Mouse (Mus musculus) liver, adult 2 months (tissue): Measurements from ENCODE around the gene Lefty2. TPM values are rescaled to one million over a fixed set of nuclear protein-coding genes. Genes with fewer than 3 reads are reported as not detected.

ENCODE experiments used
- DNase-seq: peaks from one replicate; pipeline ENCODE4 v3.0.0-alpha.2; 2011; ENCODE audit warnings: low read depth, low spot score; ENCODE audit errors: extremely low read depth
- H3K27ac ChIP-seq: fragments of 200-500 bp; replicated peaks from 2 replicates; pipeline ENCODE4 v1.5.1; 2012; ENCODE audit warnings: low read depth, mild to moderate bottlenecking, control low read depth, inconsistent platforms, low read length; ENCODE audit not compliant: insufficient read depth
- H3K27me3 ChIP-seq: fragments of 200-500 bp; 2 replicates; pipeline ENCODE4 v1.6.1; 2012; ENCODE audit warnings: mild to moderate bottlenecking, moderate library complexity, low read length, inconsistent platforms; ENCODE audit not compliant: control insufficient read depth, insufficient read depth
- H3K36me3 ChIP-seq: fragments of 200-500 bp; 2 replicates; pipeline ENCODE4 v1.6.1; 2012; ENCODE audit warnings: low read length, inconsistent platforms; ENCODE audit not compliant: control insufficient read depth, insufficient read depth
- H3K4me1 ChIP-seq: fragments of 200-500 bp; 2 replicates; pipeline ENCODE4 v1.6.1; 2011; ENCODE audit warnings: low read length; ENCODE audit not compliant: control insufficient read depth, insufficient read depth
- H3K4me3 ChIP-seq: fragments of 200-500 bp; 2 replicates; pipeline ENCODE4 v1.5.1; 2011; ENCODE audit warnings: low read depth, mild to moderate bottlenecking, control low read depth, low read length, moderate library complexity; ENCODE audit not compliant: insufficient read depth
- H3K79me2 ChIP-seq: fragments of 200-500 bp; 2 replicates; pipeline ENCODE4 v1.6.1; 2012; ENCODE audit warnings: inconsistent platforms, mild to moderate bottlenecking, low read length, moderate library complexity; ENCODE audit not compliant: control insufficient read depth, insufficient read depth
- H3K9ac ChIP-seq: fragments of 200-500 bp; 2 replicates; pipeline ENCODE4 v1.6.1; 2012; ENCODE audit warnings: low read depth, mild to moderate bottlenecking, control low read depth, inconsistent platforms, low read length
- CTCF ChIP-seq: fragments of 200-500 bp; IDR thresholded peaks from 2 replicates; pipeline ENCODE4 v1.5.1; 2011; ENCODE audit warnings: low read depth, low read length, control low read depth
- POLR2A ChIP-seq: fragments of 200-500 bp; IDR thresholded peaks from 2 replicates; pipeline ENCODE4 v1.6.1; 2011; ENCODE audit warnings: low read length, control low read depth; ENCODE audit not compliant: insufficient read depth; ENCODE audit errors: extremely low read depth
- WGBS: fragments of 180-500 bp; shearing (Covaris S2); methylation state at CpG from one replicate; pipeline ENCODE4 v1.1.7; 2018; 5-methylcytosine and 5-hydroxymethylcytosine counted together
- polyA plus RNA-seq: library from polyadenylated mRNA; depleted of rRNA; stranded (reverse); fragments of >200 nt; gene quantifications from 2 replicates; pipeline ENCODE4 v1.2.3, GENCODE M21; 2012
- total RNA-seq: library from RNA; depleted of rRNA; stranded (reverse); fragments of >200 nt; gene quantifications from 2 replicates; pipeline ENCODE4 v1.2.3, GENCODE M21; 2014

Lefty2 gene
- total and polyA plus RNA-seq, 2 experiments: not detected

DNA sequence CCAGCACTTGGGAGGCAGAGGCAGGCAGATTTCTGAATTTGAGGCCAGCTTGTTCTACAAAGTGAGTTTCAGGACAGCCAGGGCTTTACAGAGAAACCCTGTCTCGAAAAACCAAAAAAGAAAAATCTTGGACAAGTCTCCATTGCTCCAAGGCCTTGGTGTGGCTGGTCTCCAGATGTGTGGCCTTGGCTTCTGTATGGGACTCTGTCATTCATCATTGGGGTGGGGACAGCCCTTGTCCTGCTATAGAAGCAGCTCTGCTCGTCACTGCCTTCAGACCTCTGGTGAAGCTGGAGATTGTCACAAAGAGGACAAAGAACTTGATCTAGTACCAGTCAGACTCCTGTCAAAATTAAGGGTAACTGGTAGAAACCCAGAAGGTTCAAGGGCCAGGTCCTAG is 18.3 kb upstream of the Lefty2 start:
- Histone ChIP-seq H3K27me3 (no peaks in the 10 kb centered on the region), H3K36me3 (no peaks in the 10 kb centered on the region), H3K79me2 (no peaks in the 10 kb centered on the region), H3K27ac (no peak overlapping the region), H3K9ac (no peak overlapping the region), H3K4me3 (no peak overlapping the region), H3K4me1 (no peaks in the 10 kb centered on the region)
- TF ChIP-seq CTCF (no peak), POLR2A (no peak)
- WGBS: 88% methylated on average over 2 of the region's 2 CpGs
- DNase-seq: no peak

- no peaks in the 10 kb centered on the region for H3K36me3 ChIP-seq
- no peak overlapping the region for H3K9ac ChIP-seq
- no peak overlapping the region for H3K4me3 ChIP-seq
- no peaks in the 10 kb centered on the region for H3K79me2 ChIP-seq
- no peak for TF ChIP-seq POLR2A
- TF ChIP-seq CTCF: no peak
- 85% methylated on average over 9 of the region's 9 CpGs for whole genome bisulfite sequencing
- H3K4me1 ChIP-seq: no peaks in the 10 kb centered on the region
- DNase-seq: no peak
- no peak overlapping the region for H3K27ac ChIP-seq
- H3K27me3 ChIP-seq: no peaks in the 10 kb centered on the region
These were observed 17.8 kb upstream of the Lefty2 start for GRCm38 (mm10) chr1:180875126-180875525.

GRCm38 (mm10) chr1:180877466-180877865 is 15.4 kb upstream of the Lefty2 start:
- 77% methylated on average over 4 of the region's 4 CpGs for WGBS
- DNase-seq: no peak
- TF ChIP-seq CTCF (no peak), POLR2A (no peak)
- no peaks in the 10 kb centered on the region for H3K27me3 ChIP-seq
- H3K4me1 ChIP-seq: no peaks in the 10 kb centered on the region
- no peaks in the 10 kb centered on the region for H3K79me2 ChIP-seq
- H3K27ac ChIP-seq: no peak overlapping the region
- no peak overlapping the region for H3K9ac ChIP-seq
- no peak overlapping the region for H3K4me3 ChIP-seq
- H3K36me3 ChIP-seq: no peaks in the 10 kb centered on the region

DNA sequence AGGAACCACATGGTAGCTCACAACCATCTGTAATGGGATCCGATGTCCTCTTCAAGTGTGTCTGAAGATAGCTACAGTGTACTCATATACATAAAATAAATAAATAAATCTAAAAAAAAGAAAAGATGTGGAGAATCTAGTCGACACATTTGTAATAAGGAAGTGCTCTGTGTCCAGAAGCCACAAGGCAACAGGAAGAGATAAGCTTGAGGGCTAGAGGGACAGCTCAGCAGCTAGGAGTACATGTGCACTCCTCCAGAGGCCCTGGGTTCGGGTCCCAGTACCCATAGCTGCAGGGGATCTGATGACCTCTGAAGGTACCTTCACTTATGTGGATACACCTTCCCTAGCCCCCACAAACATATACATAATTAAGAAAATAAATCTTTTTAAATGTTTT is 11.1 kb upstream of the Lefty2 start:
- 74% methylated on average over 3 of the region's 3 CpGs for WGBS

GRCm38 (mm10) chr1:180883731-180884130 is 9.2 kb upstream of the Lefty2 start:
- no peak for TF ChIP-seq CTCF
- no peak for TF ChIP-seq POLR2A
- Histone ChIP-seq H3K4me3 (no peak overlapping the region), H3K79me2 (no peaks in the 10 kb centered on the region), H3K27ac (no peak overlapping the region), H3K36me3 (no peaks in the 10 kb centered on the region), H3K9ac (no peak overlapping the region), H3K4me1 (no peaks in the 10 kb centered on the region), H3K27me3 (no peaks in the 10 kb centered on the region)
- DNase-seq: no peak
- 64% methylated on average over 7 of the region's 7 CpGs for WGBS

More for the DNA sequence above, 11.1 kb upstream of the Lefty2 start:
- H3K27me3 ChIP-seq: no peaks in the 10 kb centered on the region
- H3K36me3 ChIP-seq: no peaks in the 10 kb centered on the region
- H3K4me3 ChIP-seq: no peak overlapping the region
- no peak for DNase-seq
- no peak overlapping the region for H3K9ac ChIP-seq
- H3K27ac ChIP-seq: no peak overlapping the region
- no peak for TF ChIP-seq POLR2A
- no peak for TF ChIP-seq CTCF
- no peaks in the 10 kb centered on the region for H3K4me1 ChIP-seq
- H3K79me2 ChIP-seq: no peaks in the 10 kb centered on the region

GRCm38 (mm10) chr1:180884484-180884883 is 8.4 kb upstream of the Lefty2 start:
- Histone ChIP-seq H3K79me2 (no peaks in the 10 kb centered on the region), H3K4me1 (0 out of 2 replicates have a peak, but pooled peaks cover 2% of the 10 kb centered on the region), H3K36me3 (no peaks in the 10 kb centered on the region), H3K4me3 (no peak overlapping the region), H3K27ac (no peak overlapping the region), H3K27me3 (no peaks in the 10 kb centered on the region), H3K9ac (no peak overlapping the region)
- no peak for DNase-seq
- TF ChIP-seq POLR2A: no peak
- TF ChIP-seq CTCF: no peak
- 85% methylated on average over 9 of the region's 9 CpGs for WGBS

GRCm38 (mm10) chr1:180888556-180889042 is 4.3 kb upstream of the Lefty2 start:
- Histone ChIP-seq H3K4me1 (0 out of 2 replicates have a peak, but pooled peaks cover 2% of the 10 kb centered on the region), H3K79me2 (no peaks in the 10 kb centered on the region), H3K9ac (no peak overlapping the region), H3K4me3 (no peak overlapping the region), H3K27me3 (no peaks in the 10 kb centered on the region; the same call in 1 of the 2 replicates), H3K27ac (no peak overlapping the region), H3K36me3 (no peaks in the 10 kb centered on the region)
- 12% methylated on average over 13 of the region's 13 CpGs for WGBS
- no peak for TF ChIP-seq POLR2A
- no peak for TF ChIP-seq CTCF
- DNase-seq: peak; percentile 18
